Mouse (Mus musculus): ENCODE measurements around the gene Ahsg. TPM values are rescaled to one million over a fixed set of nuclear protein-coding genes. Genes with fewer than 3 reads are reported as not detected.

The Ahsg gene
- polyA plus RNA-seq, 1 experiment: not detected

GRCm38 (mm10) chr16:22877660-22878390 lies 13.3 kb upstream of the Ahsg start:
- 75% methylated on average over 11 of the region's 11 CpGs for WGBS
- no peak for TF ChIP-seq CTCF (conservative IDR thresholded peaks at IDR 0.05; ENCODE audit: insufficient read depth, insufficient read length, low read depth, low read length)
- TF ChIP-seq POLR2A (IDR thresholded peaks at IDR 0.05; ENCODE audit: low read depth, low read length): no peak

GRCm38 (mm10) chr16:22878716-22879115 lies 12.4 kb upstream of the Ahsg start:
- H3K27me3 ChIP-seq (replicated peaks; ENCODE audit: control insufficient read depth, insufficient read depth, low read length): no peaks in the 10 kb centered on the region
- H3K4me3 ChIP-seq (ENCODE audit: insufficient read depth, low read depth, low read length): no peak overlapping the region
- H3K27ac ChIP-seq (ENCODE audit: insufficient read depth, low read depth, low read length): no peak overlapping the region
- H3K36me3 ChIP-seq (ENCODE audit: control insufficient read depth, insufficient read depth, low read length): no peaks in the 10 kb centered on the region
- 0 out of 2 replicates have a peak, but pooled peaks cover 6% of the 10 kb centered on the region for H3K4me1 ChIP-seq (ENCODE audit: control insufficient read depth, insufficient read depth, low read length)
- no peak for DNase-seq
- no peak for TF ChIP-seq CTCF (conservative IDR thresholded peaks at IDR 0.05; ENCODE audit: insufficient read depth, insufficient read length, low read depth, low read length)
- TF ChIP-seq POLR2A (IDR thresholded peaks at IDR 0.05; ENCODE audit: low read depth, low read length): no peak
- 81% methylated on average over 7 of the region's 7 CpGs for WGBS

More at GRCm38 (mm10) chr16:22877660-22878390, 13.3 kb upstream of the Ahsg start:
- H3K4me3 ChIP-seq (ENCODE audit: insufficient read depth, low read depth, low read length): no peak overlapping the region
- peak; percentile 5 for DNase-seq
- H3K27ac ChIP-seq (ENCODE audit: insufficient read depth, low read depth, low read length): no peak overlapping the region
- 0 out of 2 replicates have a peak, but pooled peaks cover 6% of the 10 kb centered on the region for H3K4me1 ChIP-seq (ENCODE audit: control insufficient read depth, insufficient read depth, low read length)
- no peaks in the 10 kb centered on the region for H3K36me3 ChIP-seq (ENCODE audit: control insufficient read depth, insufficient read depth, low read length)
- H3K27me3 ChIP-seq (replicated peaks; ENCODE audit: control insufficient read depth, insufficient read depth, low read length): no peaks in the 10 kb centered on the region

- no peak for TF ChIP-seq POLR2A (IDR thresholded peaks at IDR 0.05; ENCODE audit: low read depth, low read length)
- no peak for TF ChIP-seq CTCF (conservative IDR thresholded peaks at IDR 0.05; ENCODE audit: insufficient read depth, insufficient read length, low read depth, low read length)
- Histone ChIP-seq H3K27me3 (replicated peaks; ENCODE audit: control insufficient read depth, insufficient read depth, low read length) (no peaks in the 10 kb centered on the region), H3K36me3 (ENCODE audit: control insufficient read depth, insufficient read depth, low read length) (no peaks in the 10 kb centered on the region), H3K4me1 (ENCODE audit: control insufficient read depth, insufficient read depth, low read length) (0 out of 2 replicates have a peak, but pooled peaks cover 6% of the 10 kb centered on the region), H3K27ac (ENCODE audit: insufficient read depth, low read depth, low read length) (no peak overlapping the region), H3K4me3 (ENCODE audit: insufficient read depth, low read depth, low read length) (no peak overlapping the region)
- no peak for DNase-seq
- 46% methylated on average over 7 of the region's 7 CpGs for WGBS
Observed at GRCm38 (mm10) chr16:22879945-22880595, 11.0 kb upstream of the Ahsg start.

GRCm38 (mm10) chr16:22880900-22881299 lies 10.2 kb upstream of the Ahsg start:
- peak; percentile 10 for DNase-seq
- 24% methylated on average over 6 of the region's 6 CpGs for WGBS
- H3K4me1 ChIP-seq (ENCODE audit: control insufficient read depth, insufficient read depth, low read length): 0 out of 2 replicates have a peak, but pooled peaks cover 6% of the 10 kb centered on the region
- H3K27ac ChIP-seq (ENCODE audit: insufficient read depth, low read depth, low read length): no peak overlapping the region
- H3K27me3 ChIP-seq (replicated peaks; ENCODE audit: control insufficient read depth, insufficient read depth, low read length): no peaks in the 10 kb centered on the region
- no peaks in the 10 kb centered on the region for H3K36me3 ChIP-seq (ENCODE audit: control insufficient read depth, insufficient read depth, low read length)
- TF ChIP-seq POLR2A (IDR thresholded peaks at IDR 0.05; ENCODE audit: low read depth, low read length) (no peak), CTCF (conservative IDR thresholded peaks at IDR 0.05; ENCODE audit: insufficient read depth, insufficient read length, low read depth, low read length) (no peak)
- H3K4me3 ChIP-seq (ENCODE audit: insufficient read depth, low read depth, low read length): no peak overlapping the region

- 69% methylated on average over 4 of the region's 4 CpGs for WGBS
- no peaks in the 10 kb centered on the region for H3K36me3 ChIP-seq (ENCODE audit: control insufficient read depth, insufficient read depth, low read length)
- H3K27ac ChIP-seq (ENCODE audit: insufficient read depth, low read depth, low read length): no peak overlapping the region
- no peak overlapping the region for H3K4me3 ChIP-seq (ENCODE audit: insufficient read depth, low read depth, low read length)
- H3K4me1 ChIP-seq (ENCODE audit: control insufficient read depth, insufficient read depth, low read length): 0 out of 2 replicates have a peak, but pooled peaks cover 3% of the 10 kb centered on the region
- TF ChIP-seq POLR2A (IDR thresholded peaks at IDR 0.05; ENCODE audit: low read depth, low read length): no peak
- no peak for TF ChIP-seq CTCF (conservative IDR thresholded peaks at IDR 0.05; ENCODE audit: insufficient read depth, insufficient read length, low read depth, low read length)
- H3K27me3 ChIP-seq (replicated peaks; ENCODE audit: control insufficient read depth, insufficient read depth, low read length): no peaks in the 10 kb centered on the region
- DNase-seq: peak; percentile 39
Observed at GRCm38 (mm10) chr16:22881487-22881886, 9.6 kb upstream of the Ahsg start.

- H3K27ac ChIP-seq (ENCODE audit: insufficient read depth, low read depth, low read length): no peak overlapping the region
- H3K36me3 ChIP-seq (ENCODE audit: control insufficient read depth, insufficient read depth, low read length): no peaks in the 10 kb centered on the region
- H3K4me1 ChIP-seq (ENCODE audit: control insufficient read depth, insufficient read depth, low read length): 0 out of 2 replicates have a peak, but pooled peaks cover 3% of the 10 kb centered on the region
- no peak overlapping the region for H3K4me3 ChIP-seq (ENCODE audit: insufficient read depth, low read depth, low read length)
- no peaks in the 10 kb centered on the region for H3K27me3 ChIP-seq (replicated peaks; ENCODE audit: control insufficient read depth, insufficient read depth, low read length)
- no peak for TF ChIP-seq CTCF (conservative IDR thresholded peaks at IDR 0.05; ENCODE audit: insufficient read depth, insufficient read length, low read depth, low read length)
- TF ChIP-seq POLR2A (IDR thresholded peaks at IDR 0.05; ENCODE audit: low read depth, low read length): no peak
- DNase-seq: no peak
- 79% methylated on average over 5 of the region's 5 CpGs for WGBS
Observed at GRCm38 (mm10) chr16:22883441-22883840, 7.6 kb upstream of the Ahsg start.

- H3K27ac ChIP-seq (ENCODE audit: insufficient read depth, low read depth, low read length): no peak overlapping the region
- no peaks in the 10 kb centered on the region for H3K36me3 ChIP-seq (ENCODE audit: control insufficient read depth, insufficient read depth, low read length)
- no peaks in the 10 kb centered on the region for H3K27me3 ChIP-seq (replicated peaks; ENCODE audit: control insufficient read depth, insufficient read depth, low read length)
- 26% methylated on average over 4 of the region's 4 CpGs for WGBS
- no peaks in the 10 kb centered on the region for H3K4me1 ChIP-seq (ENCODE audit: control insufficient read depth, insufficient read depth, low read length)
- no peak overlapping the region for H3K4me3 ChIP-seq (ENCODE audit: insufficient read depth, low read depth, low read length)
- TF ChIP-seq POLR2A (IDR thresholded peaks at IDR 0.05; ENCODE audit: low read depth, low read length): no peak
- DNase-seq: no peak
Observed at GRCm38 (mm10) chr16:22885356-22885755, 5.7 kb upstream of the Ahsg start.

All from kidney, adult 2 months (tissue).